Mouse (Mus musculus) cerebellum, adult 2 months (tissue): Measurements from ENCODE around the gene Ackr4.

Experiments
- CTCF ChIP-seq: fragments of 200-500 bp; IDR thresholded peaks from 2 replicates; pipeline ENCODE4 v1.5.1; 2011; ENCODE audit warnings: low read depth, mild to moderate bottlenecking, control low read depth, low read length, moderate library complexity, borderline replicate concordance; ENCODE audit not compliant: insufficient read depth
- POLR2A ChIP-seq: fragments of 200-500 bp; IDR thresholded peaks from 2 replicates; pipeline ENCODE4 v1.6.1; 2011; ENCODE audit warnings: low read length, control low read depth, borderline replicate concordance; ENCODE audit not compliant: insufficient read depth

GRCm38 (mm10) chr9:104172342-104172741 is 45.6 kb upstream of the Ackr4 start:
- no peak for TF ChIP-seq POLR2A
- no peak for TF ChIP-seq CTCF
